Mouse (Mus musculus) MEL (cell line): Measurements from ENCODE around the gene Gm20696.

Experiments used
- CTCF ChIP-seq, 3 experiments: IDR thresholded peaks in 2 of 3; conservative IDR thresholded peaks in 1 of 3; 2 replicates each; pipeline ENCODE4 v1.5.1; 2011 to 2012; ENCODE audit warnings: low read length in 3 of 3, low read depth in 2 of 3, mild to moderate bottlenecking in 2 of 3, improper control_type of control experiment in 1 of 3, inconsistent platforms in 1 of 3, mixed read lengths in 1 of 3, moderate library complexity in 1 of 3; ENCODE audit not compliant: control insufficient read depth in 1 of 3, insufficient read depth in 1 of 3, poor library complexity in 1 of 3, severe bottlenecking in 1 of 3
- EP300 ChIP-seq, 2 experiments: IDR thresholded peaks; 2 replicates each; pipeline ENCODE4 v1.6.1; 2011; ENCODE audit warnings: improper control_type of control experiment in 2 of 2, low read length in 2 of 2, low read depth in 1 of 2, mild to moderate bottlenecking in 1 of 2
- GABPA ChIP-seq: IDR thresholded peaks from 2 replicates; pipeline ENCODE4 v1.6.1; 2012; ENCODE audit warnings: low read depth, mild to moderate bottlenecking, inconsistent platforms, low read length, improper control_type of control experiment, moderate library complexity
- KAT2A ChIP-seq: conservative IDR thresholded peaks from 2 replicates; pipeline ENCODE4 v1.6.1; 2012; ENCODE audit warnings: low read depth, low read length, improper control_type of control experiment, inconsistent platforms
- MAFK ChIP-seq: IDR thresholded peaks from 2 replicates; pipeline ENCODE4 v1.6.1; 2011; ENCODE audit warnings: low read depth, mild to moderate bottlenecking, low read length, improper control_type of control experiment, borderline replicate concordance
- MAX ChIP-seq: IDR thresholded peaks from 2 replicates; pipeline ENCODE4 v1.6.1; 2011; ENCODE audit warnings: low read length, improper control_type of control experiment
- NELFE ChIP-seq: IDR thresholded peaks from 2 replicates; pipeline ENCODE4 v1.6.1; 2011; ENCODE audit warnings: low read depth, low read length, improper control_type of control experiment
- POLR2A ChIP-seq, 2 experiments: IDR thresholded peaks; 2 replicates each; pipeline ENCODE4 v1.6.1; 2011 to 2012; ENCODE audit warnings: low read length in 2 of 2, mild to moderate bottlenecking in 2 of 2, control low read depth in 1 of 2, improper control_type of control experiment in 1 of 2, low read depth in 1 of 2, moderate library complexity in 1 of 2; ENCODE audit not compliant: control insufficient read depth in 1 of 2, insufficient read depth in 1 of 2, poor library complexity in 1 of 2
- SIN3A ChIP-seq: IDR thresholded peaks from 2 replicates; pipeline ENCODE4 v1.6.1; 2012; ENCODE audit warnings: low read length, improper control_type of control experiment, inconsistent platforms

DNA sequence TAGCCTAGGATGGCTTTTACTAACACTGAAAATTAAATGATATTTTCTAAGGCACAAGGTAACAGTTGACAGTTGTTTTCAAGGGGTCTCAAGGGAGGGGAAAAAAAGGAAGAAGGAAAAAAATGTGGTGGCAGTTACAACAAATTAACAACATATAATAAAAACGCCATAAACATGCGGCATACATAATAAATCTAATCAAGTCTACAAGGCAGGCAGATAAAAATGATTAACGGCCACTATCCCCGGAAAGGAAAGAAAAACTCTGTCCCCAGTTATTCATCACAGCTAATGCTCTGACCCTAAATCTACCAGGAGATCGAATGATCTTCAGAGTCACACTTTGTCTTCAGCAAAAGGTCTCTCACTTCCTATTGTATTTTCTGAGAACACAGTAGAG is 330.4 kb downstream of the Gm20696 start:
- TF ChIP-seq CTCF (IDR thresholded peaks at IDR 0.05 in 2 of 3, conservative IDR thresholded peaks at IDR 0.05 in 1 of 3; ENCODE audit: control insufficient read depth in 1 of 3, insufficient read depth in 1 of 3, low read depth in 2 of 3, low read length in 3 of 3, poor library complexity in 1 of 3, severe bottlenecking in 1 of 3) (no peak), NELFE (no peak), MAX (no peak), POLR2A (IDR thresholded peaks at IDR 0.05; ENCODE audit: control insufficient read depth in 1 of 2, insufficient read depth in 1 of 2, low read depth in 1 of 2, low read length in 2 of 2, poor library complexity in 1 of 2) (no peak), EP300 (IDR thresholded peaks at IDR 0.05; ENCODE audit: low read depth in 1 of 2, low read length in 2 of 2) (no peak), KAT2A (no peak), SIN3A (no peak), GABPA (no peak), MAFK (no peak)
